Mouse (Mus musculus) activated CD4-positive, CD25-positive, alpha-beta regulatory T cell, adult 4 months (primary cell): ENCODE measurements around the gene Ep400. TPM values are rescaled to one million over a fixed set of nuclear protein-coding genes. Genes with fewer than 3 reads are reported as not detected.
"Not testable (repeated sequence)": the region's sequence is repeated elsewhere in the genome, so short reads cannot be mapped to it uniquely, and the experiment has no call there.

Source experiments
- ATAC-seq: one replicate; pipeline ENCODE4 v1.8.0; 2017
- polyA plus RNA-seq, 2 experiments: library from polyadenylated mRNA; unstranded; fragments of 100-300 nt; shearing (Covaris generic); gene quantifications; one replicate each; pipeline ENCODE4 v1.2.1; 2017

Gene Ep400
- polyA plus RNA-seq, 2 experiments from 2014 or later = 51.5 to 75.1 TPM

DNA sequence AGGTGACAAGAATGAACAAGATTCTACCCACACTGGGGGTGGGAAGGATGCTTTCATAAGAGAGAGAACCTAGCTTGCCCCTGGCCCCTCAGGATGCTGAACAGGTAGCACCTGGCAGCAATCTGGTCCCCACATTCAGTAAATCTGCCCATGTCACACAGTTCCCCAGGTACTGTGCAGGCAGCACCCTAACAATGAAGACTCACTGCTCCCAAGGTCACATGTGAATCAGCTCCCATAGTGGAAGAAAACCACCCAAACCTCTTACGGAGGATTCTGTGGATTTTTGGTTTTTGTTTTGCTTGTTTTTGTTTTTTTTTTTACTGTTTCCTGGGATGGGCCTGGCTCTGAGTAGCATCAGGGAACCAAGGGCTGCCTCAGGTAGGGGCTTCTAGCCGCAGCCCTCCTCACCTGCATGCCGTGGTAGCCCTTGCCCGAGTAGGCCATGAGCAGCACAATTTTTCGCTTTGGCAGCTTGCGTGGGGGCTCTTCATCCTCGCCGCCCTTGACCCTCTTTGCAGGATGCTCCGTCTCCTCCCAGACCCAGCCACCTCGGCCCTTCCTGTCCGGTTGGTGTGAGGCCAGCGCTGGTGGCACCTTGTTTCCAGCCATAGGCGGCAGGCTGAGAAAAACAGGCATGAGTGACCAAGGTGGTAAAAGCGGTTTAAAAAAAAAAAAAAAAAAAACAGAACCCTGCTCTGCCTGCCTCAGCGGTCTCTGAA is 8.9 kb upstream of the Ep400 start:
- no peak for ATAC-seq

DNA sequence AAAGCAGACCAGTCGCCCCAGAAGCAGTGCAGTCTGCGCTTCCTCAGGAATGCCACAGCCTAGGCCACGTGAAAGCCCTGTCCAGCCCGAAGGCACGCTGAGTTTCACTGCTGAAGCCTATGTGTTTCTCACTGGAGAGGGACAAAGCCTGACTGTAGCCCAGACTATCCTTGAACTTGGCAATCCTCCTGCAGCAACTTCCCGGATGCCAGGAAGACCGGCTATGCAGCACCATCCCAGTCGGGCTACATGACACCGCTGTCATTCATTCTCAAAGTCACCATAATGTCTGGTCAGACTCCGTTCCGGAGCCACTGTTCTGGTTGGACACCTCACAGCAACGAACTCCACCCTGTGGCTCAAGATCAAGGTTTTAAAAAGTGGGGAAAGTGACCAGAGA is 7.7 kb upstream of the Ep400 start:
- no peak for ATAC-seq

DNA sequence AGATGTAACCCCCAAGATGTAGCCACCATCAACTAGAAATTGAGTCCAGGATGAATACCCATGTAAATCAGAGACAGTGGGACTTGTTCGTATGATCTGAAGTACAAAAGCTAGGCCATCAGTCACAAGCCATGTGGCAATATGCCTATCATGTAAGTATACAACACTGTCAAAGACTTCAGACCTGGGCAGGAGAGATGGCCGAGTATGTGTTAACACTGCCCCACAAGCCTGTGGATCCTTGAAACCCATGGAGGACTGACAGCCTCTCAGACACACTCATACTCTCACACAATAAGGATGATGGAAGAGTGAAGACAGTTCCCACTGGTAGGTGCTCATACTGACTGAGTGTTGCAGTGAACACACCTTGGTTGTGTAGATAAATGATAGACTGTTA is 5.6 kb upstream of the Ep400 start:
- ATAC-seq = no peak

DNA sequence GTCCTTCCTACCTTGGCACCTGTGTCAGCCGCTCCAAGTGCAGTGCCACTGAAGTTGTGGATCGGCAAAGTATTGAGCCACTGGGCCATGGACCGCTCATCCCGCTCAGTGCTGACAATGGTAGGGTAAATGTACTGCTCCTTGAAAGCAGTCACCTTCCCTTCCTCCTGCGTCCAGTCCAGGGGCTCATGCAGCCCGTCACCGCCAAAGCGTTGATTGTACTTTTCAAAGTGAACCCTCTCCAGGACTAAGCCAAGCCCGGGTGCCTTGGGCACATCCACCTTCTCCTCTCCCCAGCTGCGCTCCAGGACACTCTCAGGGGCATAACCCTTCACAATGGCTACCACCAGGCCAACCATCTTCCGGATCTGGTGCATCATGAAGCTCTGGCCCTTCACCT is 4.0 kb upstream of the Ep400 start:
- ATAC-seq = no peak

DNA sequence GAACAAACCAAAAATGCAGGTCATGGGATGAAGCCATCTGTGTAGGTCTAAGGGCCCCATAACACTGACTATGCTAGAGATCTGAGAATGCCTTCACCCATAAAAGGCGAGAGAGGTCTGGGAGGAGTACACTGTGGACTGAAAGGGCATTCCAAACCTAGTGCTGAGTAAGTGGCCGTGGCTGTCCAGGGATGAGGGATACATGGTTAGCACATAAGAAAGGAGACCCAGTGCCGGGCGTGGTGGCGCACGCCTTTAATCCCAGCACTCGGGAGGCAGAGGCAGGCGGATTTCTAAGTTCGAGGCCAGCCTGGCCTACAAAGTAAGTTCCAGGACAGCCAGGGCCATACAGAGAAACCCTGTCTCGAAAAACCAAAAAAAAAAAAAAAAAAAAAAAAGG is 2.4 kb upstream of the Ep400 start:
- ATAC-seq = not testable (repeated sequence)

DNA sequence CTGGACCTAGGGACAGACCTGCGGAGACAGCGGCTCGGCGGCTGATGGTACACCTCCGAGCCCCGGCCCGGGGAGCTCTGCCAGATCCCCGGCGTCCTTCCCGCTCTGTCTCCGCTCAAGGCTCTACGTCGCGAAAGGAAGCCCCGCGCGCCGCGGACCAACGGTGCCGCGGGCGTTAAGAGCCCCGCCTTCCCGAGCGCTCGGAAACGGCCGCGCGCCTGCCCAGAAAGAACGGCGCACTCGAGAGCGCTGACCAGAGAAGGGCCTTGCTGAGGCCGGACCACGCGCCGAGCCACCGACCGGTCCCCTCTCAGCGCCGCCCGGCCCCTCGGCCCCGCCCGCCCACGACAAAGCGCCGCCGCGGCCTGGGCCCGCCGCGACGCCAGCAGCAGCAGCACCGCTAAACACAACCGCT is 479 bp downstream of the Ep400 start:
- ATAC-seq = no peak

DNA sequence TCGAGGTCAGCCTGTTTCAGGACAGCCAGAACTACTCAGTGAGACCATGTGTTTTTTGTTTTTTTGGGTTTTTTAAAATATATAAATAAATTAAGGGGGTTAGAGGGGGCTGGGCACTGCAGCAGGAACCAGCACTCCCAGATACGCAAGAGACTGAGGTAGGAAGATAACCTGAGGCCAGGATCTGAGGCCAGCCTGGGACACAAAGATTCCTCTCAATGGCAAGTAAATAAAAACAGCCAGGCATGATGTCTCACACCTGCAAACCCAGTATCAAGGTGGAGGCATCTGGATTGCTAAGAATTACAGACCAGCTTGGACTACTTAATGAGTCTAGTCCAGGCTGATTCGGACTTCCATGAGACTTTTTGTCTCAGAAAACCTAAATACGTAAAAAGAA is 1.2 kb downstream of the Ep400 start:
- no peak for ATAC-seq

DNA sequence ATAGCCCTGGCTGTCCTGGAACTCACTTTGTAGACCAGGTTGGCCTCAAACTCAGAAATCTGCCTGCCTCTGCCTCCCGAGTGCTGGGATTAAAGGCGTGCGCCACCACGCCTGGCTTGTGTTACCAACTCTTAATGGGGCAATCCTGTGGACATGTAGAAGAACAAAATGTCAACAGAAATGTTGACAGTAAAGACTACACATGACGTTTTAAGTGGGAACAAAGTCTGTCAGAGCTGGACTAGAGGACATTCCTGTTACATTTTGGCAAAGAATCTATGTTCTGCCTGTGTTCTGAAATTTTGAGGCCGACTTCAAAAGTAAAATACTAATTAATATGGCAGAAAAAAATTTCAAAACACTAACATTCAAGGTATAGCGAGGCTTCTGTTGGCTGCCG is 6.6 kb downstream of the Ep400 start:
- no peak for ATAC-seq

DNA sequence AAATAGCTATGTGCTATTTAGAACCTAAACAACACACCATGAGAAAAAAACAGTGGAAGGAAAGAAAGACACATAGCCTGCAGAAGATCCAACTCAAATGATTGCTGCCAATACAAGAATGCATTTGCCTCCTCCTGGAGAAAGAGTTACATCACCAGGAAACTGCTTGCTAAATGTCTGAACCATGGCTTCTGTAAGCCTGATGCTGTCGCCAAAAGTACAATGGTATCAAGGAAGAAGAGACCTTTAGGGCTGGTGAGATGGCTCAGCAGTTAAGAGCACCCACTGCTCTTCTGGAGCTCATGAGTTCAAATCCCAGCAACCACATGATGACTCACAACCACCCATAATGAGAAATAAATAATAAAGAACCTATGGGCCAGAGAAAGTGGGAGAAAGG is 25.5 kb downstream of the Ep400 start:
- ATAC-seq = no peak

DNA sequence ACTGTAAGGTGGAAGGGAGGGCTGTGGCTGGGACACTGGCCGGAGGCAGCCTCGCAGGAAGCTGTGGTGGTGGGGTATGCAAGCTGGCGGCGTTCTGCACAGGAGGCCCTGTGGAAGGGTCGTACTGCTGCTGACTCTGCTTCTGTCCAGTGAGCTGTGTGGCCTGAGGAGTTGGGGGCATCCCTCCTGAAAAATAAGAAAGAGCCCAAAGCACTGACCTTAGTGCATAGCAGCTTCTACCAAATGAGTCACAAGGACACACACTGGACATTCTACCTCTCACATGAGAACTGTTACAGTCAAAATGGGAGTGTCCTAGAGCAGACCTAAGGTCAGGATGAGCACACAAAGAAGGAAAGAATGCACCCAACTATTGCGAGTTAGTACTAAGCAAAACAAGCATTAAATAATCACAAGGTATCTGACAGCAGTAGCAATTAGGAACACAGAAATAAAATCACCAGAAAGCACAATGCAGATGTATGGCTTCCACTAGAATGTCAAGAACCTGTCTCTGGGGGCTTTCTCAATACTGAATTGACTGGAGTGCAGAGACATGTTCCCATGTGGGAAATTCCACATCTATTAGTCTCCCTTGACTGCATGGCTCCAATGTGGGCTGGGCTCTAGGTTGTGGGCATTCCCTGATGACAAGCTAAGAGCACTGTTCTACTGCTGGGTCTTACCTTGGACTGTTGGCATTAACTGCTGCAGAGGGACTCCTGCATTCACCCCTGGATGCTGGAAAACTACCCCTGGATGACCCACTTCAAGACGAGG is 30.8 kb downstream of the Ep400 start:
- no peak for ATAC-seq

DNA sequence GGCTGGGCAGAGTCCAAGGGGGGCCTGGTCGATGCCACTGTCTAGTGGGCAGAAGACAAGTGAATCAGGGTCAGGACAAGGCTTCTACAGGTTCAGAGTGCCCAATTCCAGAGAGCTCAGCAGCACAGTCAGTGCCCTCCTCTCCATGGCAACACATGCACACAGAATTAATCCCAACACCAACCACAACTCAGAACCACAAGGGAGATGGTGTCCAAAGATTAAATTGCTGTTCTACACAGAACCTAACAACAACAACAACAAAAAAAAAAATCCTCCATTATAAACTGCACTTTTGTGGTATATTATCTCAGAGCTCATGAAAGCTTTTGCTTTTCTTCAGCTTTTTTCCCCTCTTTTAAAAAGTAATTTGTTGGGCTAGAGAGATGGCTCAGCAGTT is 34.9 kb downstream of the Ep400 start:
- ATAC-seq = no peak

DNA sequence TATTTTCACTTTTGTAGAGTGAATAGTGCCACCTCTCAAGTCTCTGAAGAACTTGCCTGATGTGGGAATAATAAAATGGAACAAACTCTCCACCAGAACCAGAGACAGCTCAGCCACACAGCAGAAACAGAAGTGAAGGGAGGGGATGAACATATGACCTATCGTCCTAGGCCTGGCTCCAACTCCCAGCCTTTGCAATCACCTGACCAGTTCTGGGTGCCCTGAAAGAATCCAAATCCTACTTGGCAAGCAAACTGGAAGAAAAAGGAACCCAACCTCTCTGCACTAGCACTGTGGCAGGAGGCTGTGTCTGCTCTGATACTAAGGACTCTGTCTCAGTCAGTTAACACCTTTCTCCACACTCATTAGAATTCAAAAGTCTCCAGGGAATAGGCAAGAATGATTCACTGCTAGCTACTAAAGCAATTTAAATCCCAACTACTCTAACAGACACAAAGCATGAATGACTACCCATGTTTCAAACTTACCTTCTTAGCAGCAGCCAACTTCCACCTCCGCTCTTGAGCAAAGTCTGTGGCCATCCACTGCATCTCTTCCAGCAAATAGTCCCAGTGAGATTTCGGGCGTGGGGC is 37.2 kb downstream of the Ep400 start:
- ATAC-seq = no peak

DNA sequence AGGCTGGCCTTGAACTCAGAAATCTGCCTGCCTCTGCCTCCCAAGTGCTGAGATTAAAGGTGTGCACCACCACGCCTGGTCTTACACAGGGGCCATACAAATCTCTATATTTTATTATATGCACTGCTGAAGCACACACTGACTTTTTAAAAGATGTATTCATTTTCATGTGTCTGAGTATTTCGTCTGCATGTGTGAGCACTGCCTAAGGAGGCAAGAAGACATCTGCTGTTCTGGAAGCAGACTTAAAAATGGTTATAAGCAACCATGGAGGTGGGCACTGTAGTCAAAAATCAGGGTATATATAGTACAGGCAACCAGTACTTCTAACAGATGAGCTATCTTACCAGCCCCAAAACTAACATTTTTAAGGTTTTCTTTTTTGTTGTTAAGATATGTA is 39.3 kb downstream of the Ep400 start:
- ATAC-seq = no peak

DNA sequence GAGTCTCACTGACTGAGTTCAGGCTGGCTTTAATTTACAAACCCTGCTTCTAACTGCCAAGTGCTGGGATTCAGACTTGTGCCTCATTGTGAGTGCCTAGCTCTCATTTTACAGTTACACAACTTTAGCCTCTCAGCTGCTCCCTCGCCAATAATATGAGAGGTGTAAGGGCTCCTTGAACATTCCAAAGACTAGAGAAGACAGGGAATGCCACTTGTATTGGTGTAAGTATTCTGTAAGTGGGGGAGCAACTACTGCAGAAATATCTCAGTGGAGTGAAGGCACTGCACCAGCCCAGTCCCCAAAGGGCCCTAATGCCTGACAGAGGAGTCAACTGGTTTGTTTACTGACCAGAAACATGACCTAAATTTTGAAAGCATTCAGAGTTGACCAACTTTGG is 42.7 kb downstream of the Ep400 start:
- ATAC-seq = no peak

DNA sequence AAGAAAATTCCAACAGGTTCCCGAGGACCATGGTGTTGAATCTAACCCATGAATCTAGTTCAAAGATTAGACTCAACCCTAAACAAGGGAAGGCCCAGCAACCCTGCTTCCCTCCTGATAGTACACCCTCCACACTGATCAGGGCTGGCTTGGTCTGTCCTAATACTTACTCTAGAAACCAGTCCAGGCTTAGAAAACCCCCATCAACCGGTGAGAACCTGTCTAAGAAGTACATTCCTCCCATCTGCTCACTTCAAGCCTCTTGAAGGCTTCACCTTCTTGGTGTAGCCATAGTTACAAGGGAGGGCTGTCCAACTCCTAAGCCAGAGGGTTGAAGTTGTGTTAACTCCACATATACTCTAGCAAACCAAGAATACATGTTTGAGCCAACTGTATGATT is 47.0 kb downstream of the Ep400 start:
- no peak for ATAC-seq

DNA sequence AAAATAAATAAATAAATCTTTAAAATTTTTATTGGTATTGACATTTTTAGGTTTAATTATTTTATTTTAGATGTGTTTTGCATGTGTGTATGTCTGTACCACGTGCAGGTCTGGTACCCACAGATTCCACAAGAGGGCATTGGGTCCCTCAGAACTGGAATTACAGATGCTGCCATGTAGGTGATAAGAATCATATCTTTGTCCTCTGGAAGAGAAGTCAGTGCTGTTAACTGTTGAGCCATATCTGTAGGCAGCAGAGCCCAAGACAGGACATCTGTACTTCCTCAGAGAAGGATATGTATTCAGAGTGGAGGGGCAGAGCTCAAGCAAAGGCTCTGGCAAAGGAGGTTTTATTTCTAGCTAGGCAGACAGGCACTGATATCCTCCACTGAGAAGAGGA is 49.1 kb downstream of the Ep400 start:
- not testable (repeated sequence) for ATAC-seq

DNA sequence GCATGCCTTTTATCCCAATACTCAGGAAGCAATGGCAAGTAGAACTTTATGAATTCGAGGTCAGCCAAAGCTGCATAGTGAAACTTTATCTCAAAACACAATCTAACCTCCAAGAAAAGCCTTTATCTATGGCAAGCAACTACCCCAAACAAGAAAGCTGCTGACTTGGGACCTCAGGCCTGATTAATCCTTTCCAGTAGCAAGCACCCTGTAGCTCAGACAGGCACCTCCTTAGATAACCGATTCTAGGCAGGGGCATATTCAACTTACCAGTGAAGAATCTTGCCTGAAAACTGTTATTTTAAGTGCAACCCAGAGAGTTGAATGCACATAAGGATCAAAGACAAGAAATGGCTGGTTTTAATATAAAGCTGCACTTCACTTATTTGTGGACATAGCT is 59.1 kb downstream of the Ep400 start:
- ATAC-seq = no peak

DNA sequence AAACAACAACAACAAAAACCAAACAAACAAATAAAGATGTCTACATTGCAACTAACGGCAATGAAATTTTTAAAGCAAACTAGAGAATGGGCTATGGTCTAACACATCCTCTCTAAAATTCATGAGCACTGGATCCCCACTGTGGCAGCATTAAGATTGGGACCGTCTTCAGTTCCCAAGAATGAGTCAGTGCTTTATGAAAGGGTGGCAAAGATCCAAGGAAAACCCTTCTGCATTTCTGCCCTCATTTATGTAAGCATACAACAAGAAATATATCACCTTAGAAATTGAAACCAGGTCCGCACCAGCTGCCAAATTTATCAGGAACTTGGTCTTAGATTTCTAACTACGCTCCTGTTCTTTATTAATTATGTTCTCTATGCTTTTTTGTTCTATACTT is 61.3 kb downstream of the Ep400 start:
- ATAC-seq = no peak

DNA sequence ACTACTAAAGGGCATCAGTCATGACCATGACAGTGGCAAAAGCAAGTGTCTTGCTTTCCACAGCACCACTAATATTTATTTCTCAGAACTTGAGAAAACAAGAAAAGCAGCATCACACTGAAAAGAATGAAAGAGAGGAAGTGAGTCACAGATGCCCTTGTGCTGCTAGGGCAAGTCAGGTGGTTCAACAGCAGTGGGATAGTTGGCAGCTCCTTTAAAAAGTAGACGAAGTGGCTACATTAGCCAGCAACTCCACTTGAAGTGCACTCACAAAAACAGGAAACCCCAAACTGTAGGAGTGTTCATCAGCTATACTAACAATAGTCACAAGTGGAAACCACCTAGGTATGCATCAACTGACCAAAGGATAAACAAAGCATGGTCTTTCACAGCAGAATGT is 66.5 kb downstream of the Ep400 start:
- ATAC-seq = no peak

DNA sequence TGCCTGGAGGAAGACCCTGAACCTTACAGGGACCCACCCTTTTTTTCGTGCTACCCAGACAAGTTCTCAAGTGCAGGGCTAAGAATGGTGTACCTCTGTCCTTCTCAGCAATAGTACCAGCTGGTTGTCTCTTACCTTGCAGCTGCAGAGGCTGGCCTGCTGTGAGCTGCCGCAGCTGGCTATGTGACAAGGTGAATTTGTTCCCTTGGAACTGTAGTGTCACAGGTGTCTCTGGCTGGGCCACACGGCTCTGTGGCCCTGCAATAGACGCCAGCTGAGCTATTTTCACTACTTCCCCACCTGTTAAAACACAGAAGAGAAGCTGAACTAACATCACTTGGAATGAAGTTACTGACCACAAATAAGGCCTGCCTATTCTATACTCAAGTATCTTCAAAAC is 71.9 kb downstream of the Ep400 start:
- ATAC-seq = no peak

DNA sequence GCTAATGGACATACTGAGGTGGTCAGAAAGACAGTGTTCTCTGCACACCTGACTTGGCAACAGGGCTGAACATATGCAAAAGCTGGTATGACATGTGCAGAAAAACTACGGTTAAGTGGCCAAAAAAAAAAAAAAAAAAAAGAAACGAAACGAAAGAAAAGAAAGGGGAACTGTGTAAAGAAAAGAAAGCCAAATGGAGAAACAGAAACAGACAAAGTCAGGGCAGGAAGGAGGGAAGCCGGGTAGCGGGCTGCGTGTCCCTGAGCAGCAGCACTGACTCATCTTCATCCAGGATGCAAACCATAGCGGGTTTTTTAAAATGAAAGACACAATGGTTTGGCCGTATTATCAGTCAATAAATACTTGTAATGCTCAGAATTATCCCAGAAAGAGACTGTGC is 88.5 kb downstream of the Ep400 start:
- no peak for ATAC-seq

DNA sequence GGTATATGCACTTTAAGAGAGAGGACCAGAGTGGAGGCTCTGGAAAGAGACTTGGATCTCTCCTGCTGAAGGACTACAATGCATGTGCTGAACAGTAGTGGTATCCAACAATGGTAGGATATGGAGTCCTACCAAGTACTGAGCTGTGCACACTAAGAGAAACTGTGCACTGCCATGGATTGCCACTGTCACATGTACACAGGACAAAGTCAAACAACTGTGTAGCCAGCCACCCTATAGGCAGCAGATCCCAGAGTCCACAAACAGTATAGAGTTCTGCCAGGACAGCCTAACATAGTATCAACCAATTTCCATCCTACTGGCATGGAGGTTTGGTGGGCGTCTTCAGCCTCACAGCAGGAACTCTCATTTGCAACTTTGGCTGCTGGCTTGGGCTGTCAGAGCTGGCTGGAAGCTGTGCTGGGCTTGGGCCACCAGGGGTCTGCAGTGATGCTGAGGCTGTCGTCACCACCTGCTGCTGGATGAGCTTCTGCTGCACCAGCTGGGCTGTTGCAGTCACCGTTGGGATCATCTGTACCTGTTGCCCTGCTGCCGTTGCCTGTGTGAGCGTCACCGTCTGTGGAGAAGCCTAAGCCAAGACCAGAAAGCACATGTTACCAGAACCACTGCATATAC is 104.9 kb downstream of the Ep400 start:
- ATAC-seq = no peak

DNA sequence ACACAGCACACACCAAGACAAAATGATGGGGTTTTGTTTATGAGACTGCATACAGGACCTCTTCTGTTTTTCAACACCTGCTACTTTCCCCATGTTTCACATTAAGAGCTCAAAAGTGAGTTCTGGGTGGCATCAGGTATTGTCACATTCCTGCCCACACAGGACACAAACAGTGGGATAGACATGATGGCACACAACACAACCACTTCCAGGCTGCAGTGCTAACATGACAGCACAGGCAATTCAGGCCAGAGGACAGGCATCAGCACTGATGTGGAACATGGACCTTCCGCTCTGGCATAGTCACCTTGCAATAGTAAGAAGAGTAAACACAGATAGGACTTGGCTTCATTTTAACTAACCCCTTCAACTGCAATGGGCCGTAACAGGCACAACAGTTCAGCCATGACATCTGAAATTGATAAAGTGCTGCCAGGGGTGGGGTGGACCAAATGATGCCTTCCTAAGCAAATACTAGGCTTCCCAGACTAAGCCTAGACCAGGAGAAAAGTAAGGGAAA is 105.7 kb downstream of the Ep400 start:
- no peak for ATAC-seq
